Mouse (Mus musculus) midbrain, embryonic 15.5 days (tissue): Measurements from ENCODE around the gene Tmem159. TPM values are rescaled to one million over a fixed set of nuclear protein-coding genes. Genes with fewer than 3 reads are reported as not detected.

Source experiments
- ATAC-seq: fragments of 200-750 bp; cut with Nextera tagmentation; replicated peaks from 2 replicates; pipeline ENCODE4 v1.8.0; 2017; ENCODE audit warnings: moderate TSS enrichment
- H3K27ac ChIP-seq: fragments of 300-500 bp; sonication (generic); 2 replicates; pipeline ENCODE4 v1.5.1; 2015; ENCODE audit warnings: mild to moderate bottlenecking, inconsistent platforms
- H3K27me3 ChIP-seq: fragments of 300-500 bp; sonication (generic); replicated peaks from 2 replicates; pipeline ENCODE4 v1.6.1; 2015; ENCODE audit warnings: inconsistent platforms
- H3K36me3 ChIP-seq: fragments of 300-500 bp; sonication (generic); replicated peaks from 2 replicates; pipeline ENCODE4 v1.6.1; 2015; ENCODE audit warnings: inconsistent platforms
- H3K4me1 ChIP-seq: fragments of 300-500 bp; sonication (generic); 2 replicates; pipeline ENCODE4 v1.6.1; 2015; ENCODE audit warnings: inconsistent platforms
- H3K4me2 ChIP-seq: fragments of 300-500 bp; sonication (generic); 2 replicates; pipeline ENCODE4 v1.6.1; 2015; ENCODE audit warnings: inconsistent platforms, mild to moderate bottlenecking, moderate library complexity
- H3K4me3 ChIP-seq: fragments of 300-500 bp; sonication (generic); 2 replicates; pipeline ENCODE4 v1.5.1; 2015; ENCODE audit warnings: mild to moderate bottlenecking, inconsistent platforms
- H3K9ac ChIP-seq: fragments of 300-500 bp; sonication (generic); 2 replicates; pipeline ENCODE4 v1.6.1; 2015; ENCODE audit warnings: mild to moderate bottlenecking, inconsistent platforms
- H3K9me3 ChIP-seq: fragments of 300-500 bp; sonication (generic); 2 replicates; pipeline ENCODE4 v1.6.1; 2016; ENCODE audit warnings: inconsistent platforms
- WGBS: fragments of 180-500 bp; shearing (Covaris S2); methylation state at CpG from one replicate; pipeline ENCODE4 v1.1.7; 2015; ENCODE audit warnings: mixed read lengths; 5-methylcytosine and 5-hydroxymethylcytosine counted together
- polyA plus RNA-seq: library from polyadenylated mRNA; unstranded; fragments of >200 nt; fragmentation: Nextera tagmentation; extraction: Ambion mirVana; gene quantifications from 2 replicates; pipeline ENCODE4 v1.2.1, GENCODE M21; 2015

Tmem159 gene
- polyA plus RNA-seq: 10.6 and 10.8 TPM in 2 replicates

- H3K36me3 ChIP-seq: no peaks in the 10 kb centered on the region
- under 1% methylated on average over 42 of the region's 42 CpGs for WGBS
- peak; percentile 84 for ATAC-seq
- H3K9ac ChIP-seq: peak within 1 kb of the TSS; percentile 46
- H3K4me2 ChIP-seq: peak within 1 kb of the TSS; percentile 91
- no peaks in the 10 kb centered on the region for H3K9me3 ChIP-seq
- peaks cover 20% of the 10 kb centered on the region for H3K27me3 ChIP-seq
- peak within 1 kb of the TSS; percentile 58 for H3K4me3 ChIP-seq
- H3K4me1 ChIP-seq: peaks cover 18% of the 10 kb centered on the region
- no peak within 1 kb of the TSS for H3K27ac ChIP-seq
Measured at GRCm38 (mm10) chr7:120102164-120102972, at the start of gene Tmem159. Gene Tmem159, plus strand, starts transcription at chr7:120102353.

- H3K9me3 ChIP-seq: no peaks in the 10 kb centered on the region
- H3K27me3 ChIP-seq: no peaks in the 10 kb centered on the region
- H3K4me3 ChIP-seq: no peak overlapping the region
- H3K36me3 ChIP-seq: no peaks in the 10 kb centered on the region
- H3K4me1 ChIP-seq: no peaks in the 10 kb centered on the region
- 49% methylated on average over 2 of the region's 2 CpGs for whole genome bisulfite sequencing
- no peak for ATAC-seq
- no peak overlapping the region for H3K9ac ChIP-seq
- no peak overlapping the region for H3K27ac ChIP-seq
- H3K4me2 ChIP-seq: no peak overlapping the region
Measured at GRCm38 (mm10) chr7:120054016-120054415, 48.1 kb upstream of the Tmem159 start.

GRCm38 (mm10) chr7:120055479-120055878, 46.7 kb upstream of the Tmem159 start:
- ATAC-seq: no peak
- WGBS: 80% methylated on average over 3 of the region's 3 CpGs

GRCm38 (mm10) chr7:120064045-120064444, 38.1 kb upstream of the Tmem159 start:
- 84% methylated on average over 1 of the region's 1 CpGs for WGBS
- H3K4me1 ChIP-seq: no peaks in the 10 kb centered on the region
- H3K4me2 ChIP-seq: no peak overlapping the region
- H3K9ac ChIP-seq: no peak overlapping the region
- no peak overlapping the region for H3K27ac ChIP-seq
- H3K9me3 ChIP-seq: no peaks in the 10 kb centered on the region
- ATAC-seq: no peak
- no peak overlapping the region for H3K4me3 ChIP-seq
- H3K36me3 ChIP-seq: no peaks in the 10 kb centered on the region
- H3K27me3 ChIP-seq: no peaks in the 10 kb centered on the region

More at GRCm38 (mm10) chr7:120055479-120055878, 46.7 kb upstream of the Tmem159 start:
- Histone ChIP-seq H3K9ac (no peak overlapping the region), H3K27me3 (no peaks in the 10 kb centered on the region), H3K4me2 (no peak overlapping the region), H3K27ac (no peak overlapping the region), H3K9me3 (no peaks in the 10 kb centered on the region), H3K36me3 (no peaks in the 10 kb centered on the region), H3K4me1 (no peaks in the 10 kb centered on the region), H3K4me3 (no peak overlapping the region)

GRCm38 (mm10) chr7:120068114-120068513, 34.0 kb upstream of the Tmem159 start:
- no peaks in the 10 kb centered on the region for H3K9me3 ChIP-seq
- no peak overlapping the region for H3K9ac ChIP-seq
- no peak overlapping the region for H3K27ac ChIP-seq
- no peak overlapping the region for H3K4me2 ChIP-seq
- H3K4me1 ChIP-seq: no peaks in the 10 kb centered on the region
- ATAC-seq: no peak
- no peak overlapping the region for H3K4me3 ChIP-seq
- no peaks in the 10 kb centered on the region for H3K36me3 ChIP-seq
- no peaks in the 10 kb centered on the region for H3K27me3 ChIP-seq
- WGBS: 87% methylated on average over 3 of the region's 3 CpGs

GRCm38 (mm10) chr7:120069164-120069563, 33.0 kb upstream of the Tmem159 start:
- Histone ChIP-seq H3K9me3 (no peaks in the 10 kb centered on the region), H3K9ac (no peak overlapping the region), H3K4me1 (no peaks in the 10 kb centered on the region), H3K27me3 (no peaks in the 10 kb centered on the region), H3K4me3 (no peak overlapping the region), H3K4me2 (no peak overlapping the region), H3K36me3 (no peaks in the 10 kb centered on the region), H3K27ac (no peak overlapping the region)
- 19% methylated on average over 3 of the region's 3 CpGs for WGBS
- no peak for ATAC-seq

GRCm38 (mm10) chr7:120080177-120080576, 22.0 kb upstream of the Tmem159 start:
- H3K27ac ChIP-seq: no peak overlapping the region
- no peaks in the 10 kb centered on the region for H3K36me3 ChIP-seq
- H3K4me2 ChIP-seq: no peak overlapping the region
- ATAC-seq: no peak
- no peaks in the 10 kb centered on the region for H3K4me1 ChIP-seq
- no peaks in the 10 kb centered on the region for H3K27me3 ChIP-seq
- no peak overlapping the region for H3K4me3 ChIP-seq
- H3K9me3 ChIP-seq: no peaks in the 10 kb centered on the region
- WGBS: 79% methylated on average over 3 of the region's 3 CpGs
- H3K9ac ChIP-seq: no peak overlapping the region

- Histone ChIP-seq H3K27ac (no peak overlapping the region), H3K4me3 (no peak overlapping the region), H3K4me2 (no peak overlapping the region), H3K4me1 (no peaks in the 10 kb centered on the region), H3K9ac (no peak overlapping the region), H3K9me3 (no peaks in the 10 kb centered on the region), H3K27me3 (no peaks in the 10 kb centered on the region), H3K36me3 (no peaks in the 10 kb centered on the region)
- WGBS: 8% methylated on average over 5 of the region's 5 CpGs
- no peak for ATAC-seq
Measured at GRCm38 (mm10) chr7:120093033-120093432, 9.1 kb upstream of the Tmem159 start.

- H3K27me3 ChIP-seq: no peaks in the 10 kb centered on the region
- no peak overlapping the region for H3K9ac ChIP-seq
- H3K4me2 ChIP-seq: no peak overlapping the region
- H3K27ac ChIP-seq: no peak overlapping the region
- no peak overlapping the region for H3K4me3 ChIP-seq
- no peaks in the 10 kb centered on the region for H3K9me3 ChIP-seq
- WGBS: 91% methylated on average over 3 of the region's 3 CpGs
- no peaks in the 10 kb centered on the region for H3K4me1 ChIP-seq
- ATAC-seq: no peak
- H3K36me3 ChIP-seq: no peaks in the 10 kb centered on the region
Measured at GRCm38 (mm10) chr7:120094216-120094615, 7.9 kb upstream of the Tmem159 start.

GRCm38 (mm10) chr7:120095180-120095579, 7.0 kb upstream of the Tmem159 start, which contains the start of gene Dnah3:
Gene Dnah3, minus strand, starts transcription at chr7:120095280.
- Histone ChIP-seq H3K9me3 (no peaks in the 10 kb centered on the region), H3K4me3 (no peak within 1 kb of the TSS), H3K4me2 (no peak within 1 kb of the TSS), H3K9ac (no peak within 1 kb of the TSS), H3K27ac (no peak within 1 kb of the TSS), H3K36me3 (no peaks in the 10 kb centered on the region), H3K4me1 (no peaks in the 10 kb centered on the region), H3K27me3 (no peaks in the 10 kb centered on the region)
- ATAC-seq: no peak
- WGBS: 93% methylated on average over 6 of the region's 6 CpGs

- H3K36me3 ChIP-seq: no peaks in the 10 kb centered on the region
- ATAC-seq: no peak
- H3K27me3 ChIP-seq: peaks cover 13% of the 10 kb centered on the region
- H3K9ac ChIP-seq: no peak overlapping the region
- no peak overlapping the region for H3K4me2 ChIP-seq
- H3K4me3 ChIP-seq: no peak overlapping the region
- no peaks in the 10 kb centered on the region for H3K9me3 ChIP-seq
- no peak overlapping the region for H3K27ac ChIP-seq
- H3K4me1 ChIP-seq: peaks cover 10% of the 10 kb centered on the region
- 8% methylated on average over 7 of the region's 7 CpGs for WGBS
Measured at GRCm38 (mm10) chr7:120097845-120098244, 4.3 kb upstream of the Tmem159 start.

- no peaks in the 10 kb centered on the region for H3K36me3 ChIP-seq
- 26% methylated on average over 9 of the region's 9 CpGs for WGBS
- peaks cover 18% of the 10 kb centered on the region for H3K27me3 ChIP-seq
Measured at GRCm38 (mm10) chr7:120098403-120098802, 3.8 kb upstream of the Tmem159 start.

More at GRCm38 (mm10) chr7:120098403-120098802, 3.8 kb upstream of the Tmem159 start:
- Histone ChIP-seq H3K4me1 (peaks cover 16% of the 10 kb centered on the region), H3K4me2 (no peak overlapping the region), H3K4me3 (no peak overlapping the region), H3K9me3 (no peaks in the 10 kb centered on the region), H3K27ac (no peak overlapping the region), H3K9ac (no peak overlapping the region)
- ATAC-seq: no peak
